Mouse (Mus musculus): ENCODE results near the gene Zkscan17.

- 0 out of 4 replicates have a peak, but pooled peaks of 1 of the 2 experiments have one; percentile 4 for TF ChIP-seq CTCF (conservative IDR thresholded peaks at IDR 0.05 in 1 of 2, IDR thresholded peaks at IDR 0.05 in 1 of 2; ENCODE audit: low read depth in 2 of 2, low read length in 2 of 2)
- no peak for TF ChIP-seq POLR2AphosphoS2 (IDR thresholded peaks at IDR 0.05; ENCODE audit: low read depth, low read length)
- no peak for TF ChIP-seq POLR2A (IDR thresholded peaks at IDR 0.05; ENCODE audit: low read depth, low read length)
- no peak for TF ChIP-seq ZKSCAN1 (IDR thresholded peaks at IDR 0.05; ENCODE audit: borderline replicate concordance, low read depth, low read length)
- no peak; the same call in 1 of the 2 replicates for TF ChIP-seq ZNF384 (IDR thresholded peaks at IDR 0.05; ENCODE audit: low read depth, low read length)
Measured at GRCm38 (mm10) chr11:59501978-59502700, 24.4 kb downstream of the Zkscan17 start.
